Mouse (Mus musculus) liver, embryonic 14.5 days (tissue): Measurements from ENCODE around the gene Cchcr1. TPM values are rescaled to one million over a fixed set of nuclear protein-coding genes. Genes with fewer than 3 reads are reported as not detected.

Source experiments
- ATAC-seq: fragments of 200-750 bp; cut with Nextera tagmentation; 2 replicates; pipeline ENCODE4 v1.8.0; 2017; ENCODE audit warnings: moderate number of reproducible peaks, mild to moderate bottlenecking, moderate library complexity; ENCODE audit not compliant: insufficient read depth
- DNase-seq, 3 experiments: peaks; one replicate each; pipeline ENCODE4 v3.0.0-alpha.2; 2012 to 2013; ENCODE audit warnings: low read depth in 3 of 3, low spot score in 3 of 3
- H3K27ac ChIP-seq: fragments of 300-500 bp; sonication (generic); 2 replicates; pipeline ENCODE4 v1.5.1; 2014; ENCODE audit warnings: moderate library complexity, mild to moderate bottlenecking, control low read depth, inconsistent platforms
- H3K27me3 ChIP-seq: fragments of 300-500 bp; sonication (generic); 2 replicates; pipeline ENCODE4 v1.6.1; 2014; ENCODE audit warnings: mild to moderate bottlenecking, low read length, moderate library complexity; ENCODE audit not compliant: control insufficient read depth, insufficient read depth
- H3K36me3 ChIP-seq: fragments of 300-500 bp; sonication (generic); replicated peaks from 2 replicates; pipeline ENCODE4 v1.6.1; 2014; ENCODE audit warnings: low read depth; ENCODE audit not compliant: control insufficient read depth, insufficient read depth
- H3K4me1 ChIP-seq, 2 experiments: fragments of 200-500 bp in 1 of 2; fragments of 300-500 bp in 1 of 2; sonication (generic) in 1 of 2; replicated peaks; 2 replicates each; pipeline ENCODE4 v1.6.1; 2012 to 2014; ENCODE audit warnings: antibody characterized with exemption in 1 of 2, inconsistent platforms in 1 of 2, low read length in 1 of 2; ENCODE audit not compliant: control insufficient read depth in 2 of 2, insufficient read depth in 2 of 2
- H3K4me2 ChIP-seq: fragments of 300-500 bp; sonication (generic); 2 replicates; pipeline ENCODE4 v1.6.1; 2014; ENCODE audit warnings: low read depth, mild to moderate bottlenecking, control low read depth, moderate library complexity
- H3K4me3 ChIP-seq, 2 experiments: fragments of 200-500 bp in 1 of 2; fragments of 300-500 bp in 1 of 2; sonication (generic) in 1 of 2; 2 replicates each; pipeline ENCODE4 v1.5.1; 2012 to 2014; ENCODE audit warnings: low read depth in 2 of 2, low read length in 2 of 2, mild to moderate bottlenecking in 2 of 2, control low read depth in 1 of 2, inconsistent platforms in 1 of 2, moderate library complexity in 1 of 2; ENCODE audit not compliant: insufficient read depth in 1 of 2
- H3K9ac ChIP-seq: fragments of 300-500 bp; sonication (generic); replicated peaks from 2 replicates; pipeline ENCODE4 v1.6.1; 2014; ENCODE audit warnings: mild to moderate bottlenecking, control low read depth, moderate library complexity
- H3K9me3 ChIP-seq: fragments of 300-500 bp; sonication (generic); 2 replicates; pipeline ENCODE4 v1.6.1; 2016; ENCODE audit warnings: low read length, mixed read lengths; ENCODE audit not compliant: control insufficient read depth
- CTCF ChIP-seq: IDR thresholded peaks from 2 replicates; pipeline ENCODE4 v1.5.1; 2016; ENCODE audit warnings: antibody characterized with exemption, low read depth, control low read depth
- EP300 ChIP-seq: IDR thresholded peaks from 2 replicates; pipeline ENCODE4 v1.6.1; 2016; ENCODE audit warnings: antibody characterized with exemption, low read depth
- WGBS: fragments of 180-500 bp; shearing (Covaris S2); extraction: QIAGEN DNeasy Blood & Tissue Kit; methylation state at CpG from one replicate; pipeline ENCODE4 v1.1.7; 2014; ENCODE audit not compliant: insufficient replicate concordance; 5-methylcytosine and 5-hydroxymethylcytosine counted together
- polyA plus RNA-seq, 2 experiments: library from polyadenylated mRNA; depleted of rRNA in 1 of 2; stranded (reverse) in 1 of 2; unstranded in 1 of 2; fragments of >200 nt; fragmentation: Nextera tagmentation in 1 of 2; extraction: Ambion mirVana in 1 of 2; gene quantifications; 2 replicates each; pipeline versions ENCODE4 v1.2.1 to v1.2.3; 2012 to 2014

The Cchcr1 gene
- polyA plus RNA-seq, 2 experiments = 3.8 to 9.4 TPM

GRCm38 (mm10) chr17:35502226-35502625 is 14.7 kb upstream of the Cchcr1 start:
- Histone ChIP-seq H3K27ac (no peak overlapping the region), H3K9me3 (no peaks in the 10 kb centered on the region), H3K9ac (no peak overlapping the region), H3K4me2 (no peak overlapping the region), H3K4me1 (no peaks in the 10 kb centered on the region), H3K36me3 (no peaks in the 10 kb centered on the region), H3K4me3 (no peak overlapping the region), H3K27me3 (peaks cover 7% of the 10 kb centered on the region)
- WGBS = 15% methylated on average over 6 of the region's 6 CpGs
- DNase-seq (no peak), ATAC-seq (no peak)
- TF ChIP-seq CTCF = no peak
- TF ChIP-seq EP300 = no peak

DNA sequence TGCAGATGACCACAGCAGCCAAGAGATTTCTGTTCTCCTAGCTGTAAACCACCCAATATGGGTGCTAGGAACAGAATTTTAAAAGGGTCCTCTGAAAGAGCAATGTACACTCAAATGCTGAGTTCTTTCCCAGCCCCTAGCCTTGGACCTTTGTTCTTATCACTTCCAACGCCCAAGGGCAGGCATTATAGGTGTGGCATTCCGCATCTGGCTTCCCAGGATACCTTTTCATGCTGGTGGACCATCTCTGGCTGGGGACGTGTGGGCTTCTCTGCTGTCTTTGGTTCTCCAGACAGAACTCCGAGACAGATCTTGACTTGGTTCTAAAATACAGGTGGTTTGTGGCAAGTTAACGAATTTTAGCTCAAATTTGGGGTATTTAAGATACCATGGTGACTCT is 14.1 kb upstream of the Cchcr1 start:
- TF ChIP-seq EP300 (no peak), CTCF (no peak)
- WGBS = 40% methylated on average over 5 of the region's 5 CpGs
- DNase-seq (no peak), ATAC-seq (no peak)
- no peak overlapping the region for H3K4me3 ChIP-seq
- H3K4me1 ChIP-seq = no peaks in the 10 kb centered on the region
- no peak overlapping the region for H3K27ac ChIP-seq
- no peak overlapping the region for H3K9ac ChIP-seq
- no peak overlapping the region for H3K4me2 ChIP-seq
- H3K27me3 ChIP-seq = peaks cover 10% of the 10 kb centered on the region
- no peaks in the 10 kb centered on the region for H3K36me3 ChIP-seq
- no peaks in the 10 kb centered on the region for H3K9me3 ChIP-seq

GRCm38 (mm10) chr17:35503849-35504248 is 13.1 kb upstream of the Cchcr1 start:
- Histone ChIP-seq H3K27me3 (peaks cover 14% of the 10 kb centered on the region), H3K4me3 (no peak overlapping the region), H3K4me2 (no peak overlapping the region), H3K9ac (no peak overlapping the region), H3K36me3 (no peaks in the 10 kb centered on the region), H3K9me3 (no peaks in the 10 kb centered on the region), H3K4me1 (no peaks in the 10 kb centered on the region), H3K27ac (no peak overlapping the region)
- no peak for TF ChIP-seq CTCF
- TF ChIP-seq EP300 = no peak
- 25% methylated on average over 5 of the region's 5 CpGs for WGBS
- ATAC-seq (no peak), DNase-seq (no peak)

DNA sequence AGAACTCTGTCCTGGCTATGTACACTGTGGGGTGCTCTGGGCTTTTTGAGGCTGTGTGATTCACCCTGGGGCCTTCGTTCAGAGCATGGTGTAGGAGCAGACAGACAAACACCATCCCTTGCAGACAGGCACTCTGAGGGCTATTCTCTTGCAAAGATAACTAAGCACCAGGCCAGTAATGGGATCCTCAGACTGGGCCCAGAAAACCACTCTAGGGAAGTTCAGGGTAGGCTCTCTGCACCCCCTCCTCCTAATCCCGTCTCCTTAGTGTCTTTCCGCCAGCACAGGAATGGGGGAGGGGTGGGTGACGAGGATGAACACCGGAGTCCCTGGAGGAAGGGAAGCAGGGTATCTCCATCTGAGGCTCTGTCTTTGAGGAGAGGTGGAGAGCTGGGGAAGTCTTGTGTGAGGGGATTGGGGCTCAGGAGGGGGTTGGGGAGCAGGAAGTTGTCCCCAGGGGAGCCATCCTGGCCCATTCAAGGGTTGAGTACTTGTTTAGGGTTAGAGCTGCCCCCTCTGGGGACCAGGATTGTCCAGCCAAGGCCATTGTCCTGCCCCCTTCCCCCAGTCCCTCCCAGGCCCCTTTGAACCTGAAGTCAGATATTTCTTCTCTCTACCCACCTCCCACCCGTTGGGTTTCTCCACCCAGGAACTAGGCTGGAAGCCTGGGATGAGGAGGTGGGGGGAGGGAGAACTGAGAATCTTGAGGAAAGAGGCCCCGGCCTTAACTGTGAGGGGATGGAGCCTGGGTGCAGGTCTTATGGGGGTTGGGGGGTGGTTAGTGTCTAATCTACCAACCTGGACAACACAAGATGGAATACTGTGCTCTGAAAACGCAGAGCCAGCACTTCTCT is 12.0 kb upstream of the Cchcr1 start:
- H3K27me3 ChIP-seq = peaks cover 14% of the 10 kb centered on the region
- no peak for ATAC-seq
- H3K27ac ChIP-seq = no peak overlapping the region
- no peak for DNase-seq
- 21% methylated on average over 8 of the region's 8 CpGs for WGBS
- no peaks in the 10 kb centered on the region for H3K4me1 ChIP-seq
- H3K36me3 ChIP-seq = no peaks in the 10 kb centered on the region
- no peaks in the 10 kb centered on the region for H3K9me3 ChIP-seq
- no peak overlapping the region for H3K9ac ChIP-seq
- H3K4me3 ChIP-seq = no peak overlapping the region
- H3K4me2 ChIP-seq = no peak overlapping the region
- TF ChIP-seq EP300 (no peak), CTCF (no peak)

DNA sequence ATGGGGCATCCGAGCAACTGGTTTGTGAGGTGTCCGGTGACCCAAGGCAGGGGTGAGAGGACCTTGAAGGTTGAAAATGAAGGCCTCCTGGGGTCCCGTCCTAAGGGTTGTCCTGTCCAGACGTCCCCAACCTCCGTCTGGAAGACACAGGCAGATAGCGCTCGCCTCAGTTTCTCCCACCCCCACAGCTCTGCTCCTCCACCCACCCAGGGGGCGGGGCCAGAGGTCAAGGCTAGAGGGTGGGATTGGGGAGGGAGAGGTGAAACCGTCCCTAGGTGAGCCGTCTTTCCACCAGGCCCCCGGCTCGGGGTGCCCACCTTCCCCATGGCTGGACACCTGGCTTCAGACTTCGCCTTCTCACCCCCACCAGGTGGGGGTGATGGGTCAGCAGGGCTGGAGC is 11.1 kb upstream of the Cchcr1 start, which contains the start of gene Pou5f1:
Gene Pou5f1, plus strand, starts transcription at position 243 of the 400 bp plus-strand sequence.
- Histone ChIP-seq H3K9me3 (no peaks in the 10 kb centered on the region), H3K4me2 (no peak within 1 kb of the TSS), H3K4me3 (no peak within 1 kb of the TSS), H3K27me3 (peaks cover 14% of the 10 kb centered on the region), H3K4me1 (no peaks in the 10 kb centered on the region), H3K36me3 (no peaks in the 10 kb centered on the region), H3K27ac (no peak within 1 kb of the TSS), H3K9ac (no peak within 1 kb of the TSS)
- DNase-seq (no peak), ATAC-seq (no peak)
- WGBS = 42% methylated on average over 13 of the region's 13 CpGs
- TF ChIP-seq CTCF (no peak), EP300 (no peak)
